Mouse (Mus musculus): Measurements from ENCODE around the gene Tns1.

DNA sequence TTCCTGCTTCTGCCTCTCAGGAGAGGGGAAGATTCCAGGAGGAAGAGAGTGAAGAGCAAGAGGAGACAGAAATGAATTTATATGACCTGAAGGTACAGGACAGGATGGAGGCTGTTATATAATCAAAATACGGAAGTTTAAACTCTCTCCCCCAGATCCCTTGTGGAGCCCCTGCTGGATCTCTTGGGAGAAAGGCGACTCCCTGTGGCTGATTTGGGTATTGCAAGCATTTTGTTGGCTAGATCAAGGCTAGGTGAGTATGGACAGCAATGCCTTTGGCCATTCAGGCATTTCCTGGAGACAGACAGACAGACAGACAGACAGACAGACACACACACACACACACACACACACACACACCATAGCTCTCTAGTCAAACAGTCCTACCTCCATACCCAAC is 46.9 kb downstream of the Tns1 start:
- no peak for TF ChIP-seq CTCF (IDR thresholded peaks at IDR 0.05; ENCODE audit: borderline replicate concordance, control insufficient read depth, extremely low read depth, insufficient read depth, low read length, poor library complexity)
- TF ChIP-seq POLR2A (IDR thresholded peaks at IDR 0.05; ENCODE audit: control insufficient read depth, extremely low read depth, insufficient read depth, low read length, poor library complexity): no peak
